Mouse (Mus musculus) thymus, postnatal 25 days (tissue): ENCODE data around the gene Kat6b.
A peak's percentile ranks its signal among the peaks of the same experiment; 100 is the strongest.

Experiments used
- DNase-seq: peaks from one replicate; pipeline ENCODE4 v3.0.0; 2022

The Kat6b gene

GRCm38 (mm10) chr14:21563584-21564118 is 82.4 kb downstream of the Kat6b start:
- DNase-seq, result no peak

- DNase-seq, result no peak
Measured at GRCm38 (mm10) chr14:21565541-21566353, 84.5 kb downstream of the Kat6b start.

GRCm38 (mm10) chr14:21567293-21567984 is 86.2 kb downstream of the Kat6b start:
- DNase-seq, result no peak

- no peak for DNase-seq
Measured at GRCm38 (mm10) chr14:21568821-21569220, 87.6 kb downstream of the Kat6b start.

GRCm38 (mm10) chr14:21574686-21575309 is 93.6 kb downstream of the Kat6b start:
- DNase-seq, result no peak

GRCm38 (mm10) chr14:21576867-21577266 is 95.6 kb downstream of the Kat6b start:
- DNase-seq, result no peak

GRCm38 (mm10) chr14:21581198-21581597 is 100.0 kb downstream of the Kat6b start:
- DNase-seq, result no peak

- no peak for DNase-seq
Measured at GRCm38 (mm10) chr14:21582301-21582700, 101.1 kb downstream of the Kat6b start.

GRCm38 (mm10) chr14:21583051-21583450 is 101.8 kb downstream of the Kat6b start:
- DNase-seq, result no peak

- DNase-seq, result no peak
Measured at GRCm38 (mm10) chr14:21583868-21584267, 102.6 kb downstream of the Kat6b start.

GRCm38 (mm10) chr14:21584468-21585135 is 103.4 kb downstream of the Kat6b start:
- no peak for DNase-seq

GRCm38 (mm10) chr14:21585491-21586251 is 104.4 kb downstream of the Kat6b start:
- no peak for DNase-seq

- no peak for DNase-seq
Measured at GRCm38 (mm10) chr14:21586481-21587118, 105.4 kb downstream of the Kat6b start.

- DNase-seq, result no peak
Measured at GRCm38 (mm10) chr14:21587931-21588330, 106.7 kb downstream of the Kat6b start.

GRCm38 (mm10) chr14:21589620-21590019 is 108.4 kb downstream of the Kat6b start:
- no peak for DNase-seq

GRCm38 (mm10) chr14:21590205-21590604 is 109.0 kb downstream of the Kat6b start:
- no peak for DNase-seq

- DNase-seq, result peak; percentile 9
Measured at GRCm38 (mm10) chr14:21592152-21592551, 110.9 kb downstream of the Kat6b start.

GRCm38 (mm10) chr14:21592985-21593750 is 111.9 kb downstream of the Kat6b start:
- no peak for DNase-seq

- no peak for DNase-seq
Measured at GRCm38 (mm10) chr14:21599446-21600173, 118.4 kb downstream of the Kat6b start.

GRCm38 (mm10) chr14:21600174-21600566 is 118.9 kb downstream of the Kat6b start:
- DNase-seq, result no peak
